Mouse (Mus musculus) G1E (cell line): ENCODE data around the gene Cdh13. TPM values are rescaled to one million over a fixed set of nuclear protein-coding genes. Genes with fewer than 3 reads are reported as not detected.

Experiments
- ATAC-seq: 2 replicates; pipeline ENCODE4 v1.8.0; 2016; ENCODE audit warnings: mild to moderate bottlenecking; ENCODE audit not compliant: insufficient number of reproducible peaks, poor library complexity, low FRiP score, severe bottlenecking; ENCODE audit errors: extremely low read depth
- DNase-seq: peaks from one replicate; pipeline ENCODE4 v3.0.0; 2012; ENCODE audit warnings: low spot score
- H3K27me3 ChIP-seq: 2 replicates; pipeline ENCODE4 v1.6.1; 2012; ENCODE audit warnings: mild to moderate bottlenecking, low read length, inconsistent platforms; ENCODE audit not compliant: insufficient read depth
- H3K36me3 ChIP-seq: replicated peaks from 2 replicates; pipeline ENCODE3; 2012; ENCODE audit warnings: mild to moderate bottlenecking, inconsistent platforms
- H3K4me1 ChIP-seq: 2 replicates; pipeline ENCODE4 v1.6.1; 2012; ENCODE audit warnings: low read depth, low read length, inconsistent platforms, mixed read lengths; ENCODE audit not compliant: insufficient read depth
- H3K4me3 ChIP-seq: 2 replicates; pipeline ENCODE4 v1.5.1; 2012; ENCODE audit warnings: low read depth, mild to moderate bottlenecking, inconsistent platforms, low read length, moderate library complexity, mixed read lengths
- H3K9me3 ChIP-seq: replicated peaks from 2 replicates; pipeline ENCODE4 v1.6.1; 2012; ENCODE audit warnings: inconsistent platforms
- CTCF ChIP-seq: IDR thresholded peaks from 2 replicates; pipeline ENCODE4 v1.5.1; 2012; ENCODE audit warnings: low read depth, low read length, inconsistent platforms, mixed read lengths
- GATA1 ChIP-seq: IDR thresholded peaks from 2 replicates; pipeline ENCODE4 v1.6.1; 2012; ENCODE audit warnings: borderline replicate concordance, low read length, inconsistent platforms, mixed read lengths
- GATA2 ChIP-seq: IDR thresholded peaks from 2 replicates; pipeline ENCODE4 v1.6.1; 2012; ENCODE audit warnings: low read depth, low read length, inconsistent platforms, borderline replicate concordance
- POLR2AphosphoS5 ChIP-seq: IDR thresholded peaks from 2 replicates; pipeline ENCODE4 v1.6.1; 2012; ENCODE audit warnings: low read depth, low read length, inconsistent platforms; ENCODE audit not compliant: insufficient replicate concordance
- TAL1 ChIP-seq: conservative IDR thresholded peaks from 2 replicates; pipeline ENCODE4 v1.6.1; 2012; ENCODE audit warnings: low read depth, low read length, inconsistent platforms, mixed read lengths
- polyA plus RNA-seq: library from polyadenylated mRNA; stranded (reverse); fragments of >175 nt; gene quantifications from 2 replicates; pipeline ENCODE4 v1.2.3, GENCODE M21; 2012
- total RNA-seq, 2 experiments: library from RNA; stranded (forward) in 1 of 2; stranded (reverse) in 1 of 2; fragments of 200-1000 nt in 1 of 2; fragments of >200 nt in 1 of 2; fragmentation: Nextera tagmentation in 1 of 2; gene quantifications; 2 replicates each; pipeline ENCODE4 v1.2.3; 2014 to 2017

The Cdh13 gene
- total and polyA plus RNA-seq, 3 experiments = 0.22 TPM; not detected in 2

- H3K4me1 ChIP-seq = no peaks in the 10 kb centered on the region
- ATAC-seq (no peak), DNase-seq (no peak)
- TF ChIP-seq POLR2AphosphoS5 (no peak), GATA2 (no peak)
- H3K27me3 ChIP-seq = no peaks in the 10 kb centered on the region
- no peaks in the 10 kb centered on the region for H3K36me3 ChIP-seq
- peaks cover 70% of the 10 kb centered on the region for H3K9me3 ChIP-seq
- H3K4me3 ChIP-seq = no peak overlapping the region
Measured at GRCm38 (mm10) chr8:118443361-118443760, 159.8 kb downstream of the Cdh13 start.

GRCm38 (mm10) chr8:118444651-118445207, 161.2 kb downstream of the Cdh13 start:
- DNase-seq (no peak), ATAC-seq (no peak)
- Histone ChIP-seq H3K36me3 (no peaks in the 10 kb centered on the region), H3K4me1 (no peaks in the 10 kb centered on the region), H3K9me3 (peaks cover 63% of the 10 kb centered on the region), H3K4me3 (no peak overlapping the region), H3K27me3 (no peaks in the 10 kb centered on the region)
- TF ChIP-seq CTCF (no peak), TAL1 (no peak), GATA2 (no peak), POLR2AphosphoS5 (no peak), GATA1 (no peak)

- Histone ChIP-seq H3K9me3 (peaks cover 68% of the 10 kb centered on the region), H3K4me1 (no peaks in the 10 kb centered on the region), H3K27me3 (no peaks in the 10 kb centered on the region), H3K36me3 (no peaks in the 10 kb centered on the region), H3K4me3 (no peak overlapping the region)
- TF ChIP-seq TAL1 (no peak), POLR2AphosphoS5 (no peak), CTCF (no peak), GATA2 (no peak)
- DNase-seq (no peak), ATAC-seq (no peak)
Measured at GRCm38 (mm10) chr8:118446516-118446915, 163.0 kb downstream of the Cdh13 start.

GRCm38 (mm10) chr8:118448011-118448410, 164.5 kb downstream of the Cdh13 start:
- Histone ChIP-seq H3K4me1 (no peaks in the 10 kb centered on the region), H3K4me3 (no peak overlapping the region), H3K27me3 (no peaks in the 10 kb centered on the region), H3K9me3 (peaks cover 72% of the 10 kb centered on the region), H3K36me3 (no peaks in the 10 kb centered on the region)
- DNase-seq = no peak
- TF ChIP-seq POLR2AphosphoS5 = no peak
- no peak for TF ChIP-seq GATA1
- TF ChIP-seq TAL1 = no peak
- TF ChIP-seq CTCF = no peak
- TF ChIP-seq GATA2 = no peak
- ATAC-seq = no peak

- Histone ChIP-seq H3K4me1 (no peaks in the 10 kb centered on the region), H3K27me3 (no peaks in the 10 kb centered on the region), H3K4me3 (no peak overlapping the region), H3K36me3 (no peaks in the 10 kb centered on the region), H3K9me3 (peaks cover 58% of the 10 kb centered on the region)
- no peak for TF ChIP-seq CTCF
- TF ChIP-seq GATA2 = no peak
- TF ChIP-seq GATA1 = no peak
- no peak for DNase-seq
- no peak for ATAC-seq
Measured at GRCm38 (mm10) chr8:118452445-118453103, 169.0 kb downstream of the Cdh13 start.

- no peaks in the 10 kb centered on the region for H3K4me1 ChIP-seq
- peaks cover 61% of the 10 kb centered on the region for H3K9me3 ChIP-seq
- DNase-seq (no peak), ATAC-seq (no peak)
- no peaks in the 10 kb centered on the region for H3K36me3 ChIP-seq
- H3K4me3 ChIP-seq = no peak overlapping the region
- TF ChIP-seq POLR2AphosphoS5 (no peak), TAL1 (no peak), GATA2 (no peak), GATA1 (no peak), CTCF (no peak)
- no peaks in the 10 kb centered on the region for H3K27me3 ChIP-seq
Measured at GRCm38 (mm10) chr8:118455245-118455644, 171.7 kb downstream of the Cdh13 start.
